Mouse (Mus musculus) 3T3-L1 (cell line): ENCODE measurements around the gene Plxnc1.

Source experiments
- DNase-seq: peaks from one replicate; pipeline ENCODE4 v3.0.0-alpha.2; 2015; ENCODE audit warnings: low read depth, low spot score

Plxnc1 gene

DNA sequence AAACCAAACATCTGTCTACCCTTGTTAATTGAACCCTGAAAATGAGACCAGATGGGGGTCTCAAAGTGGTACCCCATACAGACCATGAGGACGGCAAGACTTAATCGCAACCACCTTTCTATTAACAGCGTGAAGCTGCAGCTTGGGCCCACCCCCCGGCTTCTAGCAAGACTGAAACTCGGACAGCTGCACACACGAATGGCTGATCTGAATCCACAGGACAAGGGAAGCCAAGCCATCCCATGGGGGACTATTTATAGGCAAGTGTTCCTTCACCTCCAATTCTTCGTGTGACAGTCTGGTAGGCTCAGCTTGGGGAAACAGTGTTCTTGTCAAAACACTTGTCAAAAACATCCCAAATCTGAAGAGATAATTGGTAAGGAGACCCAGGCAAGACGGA is 24.1 kb downstream of the Plxnc1 start:
- no peak for DNase-seq

DNA sequence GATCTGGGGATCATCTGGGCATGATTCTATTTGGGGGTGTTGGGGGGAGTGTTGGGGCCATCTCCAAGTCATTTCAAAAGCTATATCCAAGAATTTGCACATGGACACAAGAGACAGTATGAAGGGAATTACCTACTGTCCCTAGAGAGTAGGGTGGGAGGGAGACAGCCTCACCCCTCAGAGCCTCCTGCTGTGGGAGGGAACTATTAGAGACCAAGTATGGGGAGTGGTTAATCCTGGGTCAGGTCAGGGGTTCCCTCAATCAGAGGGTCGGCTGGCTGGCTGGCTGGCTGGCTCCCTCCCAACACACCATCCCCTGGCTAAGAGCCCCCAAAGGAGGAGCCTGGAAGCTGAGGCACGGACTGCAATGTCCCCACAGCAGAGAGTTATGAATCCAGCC is 24.7 kb downstream of the Plxnc1 start:
- DNase-seq = no peak

DNA sequence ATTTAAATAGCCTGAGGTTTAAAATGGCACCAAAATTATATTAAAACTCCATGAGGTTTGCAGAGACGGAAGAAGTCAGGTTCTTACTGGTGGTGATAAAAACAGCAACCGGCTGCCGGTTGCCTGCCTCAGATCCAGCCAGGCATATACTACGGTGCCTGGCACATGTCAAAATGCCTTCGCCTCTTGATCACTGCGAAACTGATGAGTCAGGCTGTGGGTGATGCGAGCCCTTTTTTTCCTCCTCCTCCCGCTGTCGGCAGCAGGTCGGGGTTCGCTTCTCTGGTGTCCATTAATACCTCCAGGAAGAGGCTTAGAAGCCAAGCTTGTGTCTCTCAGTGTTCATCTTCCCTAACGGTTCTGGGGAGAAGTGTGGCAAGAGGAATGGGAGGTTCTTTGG is 25.1 kb downstream of the Plxnc1 start:
- DNase-seq = no peak

DNA sequence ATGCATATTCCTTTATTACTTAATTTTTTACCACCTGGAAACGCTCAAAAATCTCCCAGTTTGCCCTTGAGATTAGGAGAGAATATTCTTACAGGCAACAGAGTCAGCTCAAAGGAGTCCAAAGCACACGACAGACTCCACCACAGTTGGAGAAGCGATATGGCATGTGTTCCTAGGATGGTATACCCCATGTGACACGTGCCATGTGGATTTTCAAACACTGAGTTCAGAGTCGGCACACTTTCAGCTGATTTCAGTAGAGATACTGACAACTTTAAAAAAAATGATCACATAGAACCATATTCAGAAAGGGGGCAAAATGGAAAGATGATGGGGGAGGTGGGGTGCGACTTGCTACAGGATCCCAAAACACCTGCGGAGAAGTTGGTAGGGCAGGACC is 26.0 kb downstream of the Plxnc1 start:
- DNase-seq = no peak

DNA sequence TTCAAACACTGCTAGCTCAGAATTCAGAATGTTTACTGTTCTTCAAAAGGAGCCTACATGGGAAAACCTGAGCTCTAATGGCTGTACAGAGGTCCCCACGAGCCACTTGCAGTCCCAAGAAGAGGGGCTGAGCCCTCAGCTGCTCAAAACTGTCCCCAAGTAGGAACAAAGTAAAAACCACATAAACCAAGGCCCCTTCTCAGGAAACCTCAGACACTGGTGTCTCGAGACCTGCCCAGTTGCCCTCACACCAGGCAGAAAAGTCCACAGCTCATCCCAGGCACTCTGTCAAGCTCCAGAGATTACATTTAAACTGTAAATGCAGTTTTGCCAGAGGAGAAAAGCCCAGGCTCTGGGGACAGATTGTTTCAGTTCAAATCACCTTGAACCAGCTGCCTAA is 26.6 kb downstream of the Plxnc1 start:
- DNase-seq = no peak

DNA sequence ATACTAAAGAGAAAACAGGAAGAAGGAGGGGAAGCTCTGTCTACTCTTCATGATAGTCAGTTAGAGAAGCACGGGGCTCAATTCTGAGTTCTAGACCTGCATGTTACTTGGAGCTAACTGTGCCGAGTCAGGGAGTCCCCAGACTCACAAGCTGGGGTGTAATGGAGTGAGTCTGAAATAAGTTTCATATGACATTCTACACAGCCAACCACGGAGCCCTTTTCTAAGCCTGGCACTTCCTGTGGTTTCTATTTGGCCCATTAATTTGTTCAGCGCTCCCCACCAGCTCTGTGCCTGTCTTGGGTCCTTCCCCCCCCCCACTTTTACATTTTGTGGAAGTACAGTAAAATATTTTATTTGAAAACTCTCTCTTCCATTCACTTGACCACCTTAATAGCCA is 27.3 kb downstream of the Plxnc1 start:
- DNase-seq = no peak

DNA sequence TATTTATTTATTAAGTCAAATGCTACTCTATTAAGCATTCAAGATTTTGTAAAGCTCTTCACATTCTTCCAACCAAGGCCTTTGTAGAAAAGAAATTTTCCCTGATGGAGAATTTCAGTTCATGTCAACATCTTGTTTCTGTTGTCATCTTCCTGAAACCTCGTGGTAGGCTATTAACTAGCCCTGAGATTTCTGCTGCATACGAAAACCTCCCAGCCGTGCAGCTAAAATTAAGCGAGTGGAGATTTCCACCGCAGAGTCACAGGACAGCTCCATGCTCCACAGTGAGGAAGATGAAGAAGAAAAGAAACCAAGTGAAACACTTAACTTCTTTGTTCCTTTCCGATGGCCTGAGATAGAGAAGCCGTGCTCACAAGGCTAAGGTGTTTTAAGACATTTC is 28.0 kb downstream of the Plxnc1 start:
- DNase-seq = no peak

DNA sequence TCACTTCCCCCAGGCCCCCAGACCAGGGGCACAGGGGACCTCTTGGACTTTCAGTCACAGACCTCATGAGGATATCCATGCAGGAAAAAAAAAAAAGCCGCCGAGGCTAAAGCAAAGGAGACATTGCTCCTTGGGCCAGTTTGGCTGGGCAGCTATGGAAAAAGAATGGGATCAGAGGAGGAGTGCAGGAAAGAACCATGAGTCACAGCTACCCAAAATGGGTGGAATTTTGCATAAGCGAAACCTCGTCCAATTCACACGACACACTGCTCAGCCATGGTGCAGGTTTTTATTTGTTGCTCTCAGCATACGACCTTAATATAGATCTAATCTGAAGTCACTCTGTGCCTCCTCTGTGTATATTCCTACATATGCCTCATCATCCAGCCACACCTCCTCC is 28.9 kb downstream of the Plxnc1 start:
- no peak for DNase-seq

DNA sequence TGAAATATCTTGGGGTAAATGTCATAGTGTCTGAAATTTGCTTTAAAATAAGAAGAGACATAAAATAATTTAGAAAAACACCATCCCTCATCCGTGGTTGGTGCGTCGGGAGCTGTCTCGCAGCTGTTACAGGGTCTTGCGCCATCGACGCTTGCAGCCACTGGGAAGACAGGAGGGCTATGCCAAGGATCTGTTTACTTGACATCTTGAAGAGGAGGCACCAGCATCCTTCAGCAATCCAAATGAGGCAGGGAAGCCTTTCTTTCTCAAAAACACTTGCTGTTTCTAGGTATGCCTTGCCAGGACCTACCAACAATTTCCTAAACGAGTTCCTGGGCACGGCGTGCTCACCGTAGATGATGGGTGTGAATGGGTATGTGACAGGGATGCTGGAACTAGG is 30.6 kb downstream of the Plxnc1 start:
- DNase-seq = no peak

DNA sequence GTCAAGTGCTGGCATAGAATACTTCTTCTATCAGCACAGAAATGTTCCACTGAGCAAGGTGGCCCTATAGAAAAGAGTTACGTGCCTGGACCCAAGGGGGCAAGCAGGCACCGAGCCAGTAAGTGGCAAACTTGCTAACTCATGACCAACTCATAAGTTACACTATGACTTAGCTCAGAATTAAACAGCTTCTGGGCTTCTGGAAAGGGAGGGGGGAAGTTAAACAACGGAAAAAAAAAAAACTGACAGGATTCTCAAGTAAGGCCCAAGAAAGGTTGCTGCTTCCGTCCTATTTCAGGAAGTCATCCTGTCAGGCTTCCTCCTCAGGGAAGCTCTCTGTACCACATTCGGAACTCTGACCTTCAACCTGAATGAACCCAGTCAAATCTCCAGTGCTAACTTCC is 31.3 kb downstream of the Plxnc1 start:
- DNase-seq = no peak

DNA sequence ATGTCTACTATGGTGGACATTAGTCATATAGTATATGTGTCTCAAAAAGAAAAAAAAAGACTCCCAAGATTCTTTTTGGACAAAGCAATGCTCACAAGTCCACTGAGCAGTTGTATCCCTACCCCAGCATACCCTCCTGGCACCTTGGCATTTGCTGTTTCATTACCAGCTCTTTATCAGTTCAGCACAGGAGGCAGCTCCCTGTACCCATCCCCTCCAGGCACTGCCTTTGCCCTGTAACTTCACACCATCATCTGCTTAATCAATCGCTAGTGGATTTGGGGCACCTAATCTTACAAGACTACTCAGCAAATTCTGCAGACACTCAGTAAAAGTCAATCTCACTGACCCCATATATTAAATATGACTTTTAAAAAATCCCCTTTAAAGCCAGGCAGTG is 32.1 kb downstream of the Plxnc1 start:
- no peak for DNase-seq

DNA sequence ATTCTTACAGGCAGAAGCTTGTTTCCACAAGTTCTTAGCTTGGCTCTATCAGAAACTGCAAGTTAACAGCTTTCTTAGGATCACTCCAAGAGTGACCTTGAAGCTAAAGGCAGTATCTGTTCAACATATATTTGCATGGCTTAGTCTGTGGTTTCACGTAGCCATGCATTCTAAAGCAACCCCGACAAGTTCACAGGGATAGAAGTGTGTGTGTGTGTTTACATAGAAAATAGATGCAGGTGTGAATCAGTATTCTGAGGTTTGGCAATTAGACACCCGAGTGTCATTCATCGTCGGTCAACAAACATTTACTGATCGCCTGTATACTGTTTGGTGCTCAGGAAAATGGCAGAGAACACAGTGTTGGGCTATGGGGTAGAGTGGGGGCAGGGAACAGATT is 33.5 kb downstream of the Plxnc1 start:
- no peak for DNase-seq

DNA sequence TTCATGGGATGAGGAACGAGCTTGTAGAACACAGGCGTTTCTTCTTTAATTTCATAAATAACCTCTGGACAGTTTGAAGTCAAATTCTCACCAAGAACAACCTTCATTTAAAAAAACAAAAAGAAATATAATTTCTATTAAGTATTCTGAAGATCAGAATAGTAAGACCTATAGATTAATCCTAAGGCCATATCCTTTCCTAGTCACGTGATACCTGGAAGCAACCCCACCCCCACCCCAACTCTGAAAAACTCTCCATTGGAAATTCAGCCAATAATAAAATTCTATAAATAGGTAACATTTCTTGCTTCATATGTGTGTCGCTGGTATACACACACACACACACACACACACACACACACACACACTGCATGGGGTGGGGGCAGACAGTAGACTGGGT is 34.1 kb downstream of the Plxnc1 start:
- no peak for DNase-seq

DNA sequence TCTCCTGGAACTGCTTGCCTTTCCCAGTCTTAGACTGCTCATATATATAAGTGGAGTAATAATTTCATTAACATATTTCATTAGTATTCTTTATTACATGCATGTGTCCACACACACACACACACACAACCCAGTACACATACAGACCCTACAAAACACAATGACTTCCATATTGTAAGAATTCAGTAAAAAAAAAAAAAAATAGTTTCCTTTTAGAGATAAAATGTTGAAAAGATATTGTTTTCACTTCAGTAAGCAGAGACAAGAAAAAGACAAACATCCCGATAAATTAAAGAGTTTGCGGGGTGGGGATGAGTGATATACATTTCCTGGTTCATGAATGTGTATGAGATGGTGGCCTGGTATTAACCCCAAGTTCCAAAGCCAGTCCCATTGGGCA is 34.8 kb downstream of the Plxnc1 start:
- DNase-seq = no peak

DNA sequence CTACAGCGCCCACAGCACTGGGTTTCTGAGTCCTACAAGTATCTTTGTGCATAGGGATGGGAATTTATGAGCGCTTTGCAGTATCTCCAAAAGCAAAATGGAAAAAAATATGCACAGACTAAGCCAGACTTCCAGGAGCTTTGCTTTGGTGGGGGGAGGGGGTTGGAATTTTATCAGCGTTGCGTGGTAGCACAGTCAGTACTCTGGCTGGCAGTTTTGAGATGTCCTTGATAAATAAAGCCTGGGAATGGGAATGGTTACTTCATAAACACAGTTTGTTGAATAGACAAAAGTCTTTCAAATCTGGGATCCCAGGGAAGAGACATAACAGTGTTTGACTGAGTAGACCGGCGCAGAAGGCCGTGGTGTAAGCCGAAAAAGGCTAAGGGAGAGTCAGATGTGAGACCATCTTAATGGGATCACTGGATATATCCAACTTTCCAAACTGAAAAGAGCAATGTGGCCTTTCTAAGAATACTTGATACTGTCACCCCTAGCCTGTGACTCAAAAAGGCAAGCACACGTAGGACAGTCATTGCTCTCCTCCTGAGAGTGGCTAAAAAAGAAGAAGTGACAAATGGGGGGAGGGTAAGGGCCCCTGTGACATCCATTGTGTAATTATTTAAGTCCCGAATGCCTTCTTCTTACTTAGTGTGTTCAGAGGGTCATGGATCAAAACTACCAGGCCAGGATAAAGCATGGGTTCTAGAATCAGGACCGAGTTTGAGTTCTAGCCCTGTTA is 35.5 kb downstream of the Plxnc1 start:
- no peak for DNase-seq

DNA sequence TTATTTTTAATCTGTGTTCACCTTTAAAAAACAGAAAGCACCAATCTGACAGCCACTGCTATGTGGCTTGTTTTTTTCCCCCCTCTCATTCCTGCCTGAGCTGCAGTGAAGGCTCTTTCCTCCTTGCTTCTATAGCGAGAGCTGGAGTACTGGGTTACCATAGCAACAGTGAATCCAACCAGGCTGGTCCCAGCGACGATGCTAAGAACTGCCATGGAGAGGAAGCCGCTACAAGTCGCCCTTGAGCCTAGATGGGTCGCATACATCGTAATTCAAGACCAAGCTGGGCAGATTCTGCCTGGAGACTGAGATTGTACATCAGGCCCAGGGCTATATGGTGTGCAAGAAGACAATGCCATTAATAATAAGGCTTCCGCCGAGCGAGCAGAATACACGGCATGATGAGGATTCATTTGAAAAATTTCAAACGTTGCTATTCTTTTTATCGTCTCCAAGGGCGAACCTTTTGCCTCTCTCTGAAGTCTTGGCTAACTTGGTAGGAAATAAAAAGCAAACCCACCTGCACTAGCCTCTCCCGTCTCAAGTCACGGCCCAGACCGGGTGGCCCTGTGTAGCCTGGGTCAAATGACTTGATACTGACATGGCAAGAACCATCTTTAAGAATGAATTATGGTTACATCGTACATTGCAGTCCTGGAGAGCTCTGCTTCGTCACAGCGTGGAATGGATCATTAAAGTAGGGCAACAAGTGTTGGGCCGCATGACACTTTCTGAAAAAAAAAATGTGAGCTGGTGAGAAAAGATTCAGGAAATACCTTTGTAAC is 38.8 kb downstream of the Plxnc1 start:
- DNase-seq = no peak

DNA sequence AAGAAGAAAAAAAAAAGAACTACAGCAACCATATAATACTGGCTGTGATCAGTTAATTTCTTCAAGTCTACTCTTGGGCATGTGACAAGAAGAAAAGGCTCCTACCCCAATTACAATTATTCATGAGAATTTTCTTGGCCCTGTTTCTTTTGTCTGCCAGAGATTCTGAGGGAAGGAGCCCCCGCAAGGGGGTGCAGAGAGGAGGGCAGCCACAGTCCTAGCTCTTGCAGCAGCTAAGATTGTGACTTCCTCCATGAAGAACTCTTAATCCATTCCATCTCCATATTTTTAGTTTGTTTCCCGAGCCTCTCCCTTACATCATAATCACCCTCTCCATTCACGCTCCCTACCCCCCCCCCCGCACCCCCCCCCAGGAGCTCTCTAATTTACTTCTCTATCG is 39.4 kb downstream of the Plxnc1 start:
- no peak for DNase-seq

DNA sequence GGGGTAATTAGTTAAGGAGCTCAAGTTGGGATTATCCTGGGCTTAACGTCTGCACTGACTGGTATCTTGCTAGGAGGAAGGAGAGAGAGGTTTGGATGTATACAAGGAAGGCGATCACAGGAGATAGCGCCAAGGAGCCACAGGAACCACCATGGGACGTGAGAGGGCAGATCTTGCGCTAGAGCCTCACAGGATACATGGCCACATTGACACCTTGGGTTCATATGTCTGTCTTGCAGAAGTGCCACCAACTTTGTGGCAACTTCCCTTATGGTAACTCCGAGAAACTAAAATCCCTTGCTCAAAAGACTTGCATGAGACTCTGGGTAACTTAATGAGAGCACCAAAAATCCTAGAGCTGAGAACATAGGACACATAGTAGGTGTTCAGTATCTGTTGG is 47.7 kb downstream of the Plxnc1 start:
- DNase-seq = no peak

DNA sequence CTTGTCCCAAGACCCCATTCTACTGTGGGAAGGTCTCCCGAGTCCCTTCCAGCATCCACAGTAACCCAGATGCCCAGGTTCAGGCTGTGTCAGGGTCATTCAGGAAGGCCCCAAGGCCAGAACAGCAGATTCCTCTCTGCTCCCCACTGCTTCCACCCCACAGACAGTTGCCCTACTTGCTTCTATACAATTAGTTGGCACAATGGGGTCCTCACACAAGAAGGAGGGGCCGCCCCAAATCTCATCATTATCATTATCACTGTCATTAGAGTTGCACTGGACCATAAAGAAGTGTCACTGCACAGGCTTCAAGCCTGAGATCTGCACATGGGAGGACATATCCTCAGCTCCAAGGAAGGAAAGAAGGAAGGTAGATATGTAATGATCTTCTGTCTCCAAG is 48.3 kb downstream of the Plxnc1 start:
- DNase-seq = no peak

DNA sequence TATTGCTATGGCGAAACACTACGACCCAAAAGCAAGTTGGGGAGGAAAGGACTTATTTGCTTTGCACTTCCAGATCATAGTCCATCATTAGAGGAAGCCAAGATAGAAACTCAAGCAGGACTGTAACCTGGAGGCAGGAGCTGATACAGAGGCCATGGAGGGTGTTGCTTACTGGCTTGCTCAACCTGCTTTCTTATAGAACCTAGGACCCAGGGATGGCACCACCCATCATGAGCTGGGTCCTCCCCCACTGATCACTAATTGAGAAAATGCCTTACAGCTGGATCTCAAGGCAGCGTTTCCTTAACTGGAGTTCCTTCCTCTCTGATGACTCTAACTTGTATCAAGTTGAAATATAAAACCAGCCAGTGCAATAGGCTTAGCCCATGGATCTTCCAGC is 48.8 kb downstream of the Plxnc1 start:
- no peak for DNase-seq

DNA sequence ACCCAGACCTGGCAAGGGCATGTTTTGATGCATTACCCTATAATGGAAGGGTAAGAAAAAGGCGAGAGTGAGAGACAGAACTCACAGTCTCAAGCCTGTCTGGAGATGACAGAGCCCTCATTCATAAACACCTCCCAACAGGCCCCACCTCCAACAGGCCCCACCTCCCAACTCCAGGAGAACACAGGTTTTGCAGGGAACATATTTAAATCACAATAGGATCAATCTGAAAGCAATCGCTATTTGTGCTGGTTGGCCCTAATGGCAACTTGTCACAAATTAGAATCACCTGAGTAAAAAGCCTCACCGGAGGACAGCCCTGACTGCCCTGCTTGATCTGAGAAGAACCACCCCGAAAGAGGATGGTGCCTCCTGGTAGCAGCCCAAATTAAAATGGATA is 54.9 kb downstream of the Plxnc1 start:
- no peak for DNase-seq

DNA sequence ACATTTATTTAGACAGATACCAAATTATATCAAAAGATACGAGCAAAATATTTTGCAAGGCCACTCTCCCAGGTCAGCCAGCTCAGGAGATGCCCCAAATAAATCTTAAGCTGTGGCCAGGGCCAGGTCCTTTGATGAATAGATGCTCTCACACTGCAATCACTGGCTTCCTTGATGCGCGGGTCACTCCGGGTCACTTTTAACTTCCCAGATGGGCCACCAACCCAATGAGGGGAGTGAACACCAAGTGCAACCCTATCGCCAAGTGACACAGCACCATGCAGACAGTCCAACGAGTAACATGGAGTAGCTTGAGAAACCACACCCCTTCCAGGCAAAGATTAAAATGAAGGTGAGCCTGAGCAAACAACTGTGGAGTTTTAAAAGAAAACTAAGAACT is 61.4 kb downstream of the Plxnc1 start:
- DNase-seq = no peak

DNA sequence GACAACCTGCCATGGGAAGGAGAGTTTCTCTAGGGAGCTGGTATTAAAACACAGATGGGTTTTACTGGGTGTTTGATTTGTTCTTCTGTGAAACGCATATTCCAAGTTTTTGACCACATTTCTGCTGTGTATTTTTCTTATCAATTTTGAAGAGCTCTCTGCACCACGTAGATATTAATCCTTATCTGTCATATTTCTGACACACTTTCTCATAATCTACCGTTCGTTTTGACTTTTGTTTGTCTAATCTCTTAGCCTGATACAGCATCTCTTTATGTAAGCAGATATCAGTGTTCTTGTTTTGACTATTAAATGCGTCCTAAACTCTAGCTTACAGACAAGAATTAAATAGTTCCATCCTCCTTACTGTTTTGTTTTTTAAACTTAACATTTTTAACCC is 73.1 kb downstream of the Plxnc1 start:
- DNase-seq = no peak

DNA sequence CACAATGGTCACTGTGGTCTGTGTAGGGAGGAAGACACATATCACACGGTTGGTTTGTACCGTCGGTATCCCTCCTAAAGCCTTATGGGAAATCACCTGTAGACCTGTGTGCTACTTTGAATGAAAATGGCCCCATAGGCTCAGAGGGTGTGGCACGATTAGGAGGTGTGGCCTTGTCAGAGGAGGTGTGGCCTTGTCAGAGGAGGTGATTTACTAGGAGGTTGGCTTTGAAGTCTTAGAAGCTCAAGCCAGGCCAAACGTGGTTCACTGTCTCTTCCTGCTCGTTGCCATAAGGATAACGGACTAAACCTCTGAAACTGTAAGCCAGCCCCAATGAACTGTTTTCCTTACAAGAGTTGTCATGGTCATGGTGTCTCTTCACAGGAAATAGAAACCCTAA is 73.5 kb downstream of the Plxnc1 start:
- no peak for DNase-seq
